Mouse (Mus musculus) heart, adult 8-10 months (tissue): ENCODE data around the gene Ptch1. TPM values are rescaled to one million over a fixed set of nuclear protein-coding genes. Genes with fewer than 3 reads are reported as not detected.

Source experiments
- DNase-seq: peaks from one replicate; pipeline ENCODE4 v3.0.0; 2022; ENCODE audit warnings: low spot score
- total RNA-seq, 4 experiments: library from RNA; stranded (reverse); gene quantifications; 2 replicates each; pipeline ENCODE4 v1.2.4; 2022

Gene Ptch1
- total RNA-seq = 10 to 100 TPM; 10.1 to 17.2 (median 13.6) TPM

GRCm38 (mm10) chr13:63573256-63573835 is at the start of gene Ptch1:
TSS of gene Ptch1 (minus strand) at chr13:63573598.
- DNase-seq = peak; percentile 22

- DNase-seq = no peak
These were observed 47.9 kb upstream of the Ptch1 start for GRCm38 (mm10) chr13:63621301-63621700.

DNA sequence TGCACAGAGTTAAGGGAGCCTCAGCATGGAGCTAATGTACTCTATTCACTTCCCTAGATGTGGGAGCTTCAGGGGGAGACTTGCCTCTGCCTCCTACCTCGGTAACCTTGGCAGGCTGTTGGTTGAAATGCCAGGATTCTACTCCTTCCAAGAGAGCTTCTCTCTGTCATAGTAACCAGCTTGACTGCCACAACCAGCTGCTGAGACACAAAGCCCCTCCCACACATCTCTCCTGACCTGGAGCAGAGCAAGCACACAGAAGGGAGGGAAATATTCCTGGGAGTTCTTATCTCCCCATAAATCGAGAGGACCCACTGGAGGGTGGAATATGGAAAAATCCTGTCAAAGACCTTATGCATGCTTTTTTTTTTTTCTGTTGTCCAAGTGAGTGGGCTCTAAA is 39.8 kb upstream of the Ptch1 start:
- DNase-seq = no peak

DNA sequence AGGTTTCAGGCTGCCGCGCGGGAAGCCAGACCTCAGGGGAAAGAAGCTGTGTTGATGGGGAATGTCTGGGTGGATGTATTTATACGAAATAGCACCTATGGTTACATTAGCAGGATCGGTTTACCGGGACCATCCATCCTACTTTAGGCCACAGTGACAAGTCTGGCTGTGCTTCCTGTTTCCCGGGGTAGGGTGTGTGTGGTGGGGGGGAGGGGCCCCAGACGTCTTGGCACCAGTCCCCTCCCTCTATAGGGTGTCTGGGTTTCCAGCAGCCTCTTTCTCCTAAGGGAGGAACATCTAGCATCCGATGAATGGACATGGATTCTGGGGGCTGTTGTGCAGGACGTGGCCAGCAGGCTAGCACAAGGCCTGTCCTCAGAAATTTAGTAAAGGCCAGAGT is 36.3 kb upstream of the Ptch1 start:
- no peak for DNase-seq

DNA sequence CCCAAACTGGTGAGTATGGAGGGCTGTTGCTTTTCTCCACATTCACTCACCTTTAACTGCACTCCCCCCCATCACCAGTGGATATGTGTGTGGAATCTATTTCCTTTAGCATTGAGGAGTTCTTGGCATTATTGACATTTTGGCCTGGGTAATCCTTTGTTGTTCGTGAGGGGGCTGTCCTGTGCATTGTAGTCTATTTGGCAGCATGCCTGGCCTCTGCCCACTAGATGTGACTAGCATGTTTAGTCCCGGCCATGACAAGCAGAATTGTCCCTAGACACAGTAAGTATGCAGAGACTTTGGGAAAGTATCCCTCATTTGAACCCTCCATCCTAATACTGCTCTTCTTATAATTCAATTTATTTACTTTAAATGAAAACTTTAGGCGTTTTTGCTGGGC is 24.2 kb upstream of the Ptch1 start:
- DNase-seq = no peak

DNA sequence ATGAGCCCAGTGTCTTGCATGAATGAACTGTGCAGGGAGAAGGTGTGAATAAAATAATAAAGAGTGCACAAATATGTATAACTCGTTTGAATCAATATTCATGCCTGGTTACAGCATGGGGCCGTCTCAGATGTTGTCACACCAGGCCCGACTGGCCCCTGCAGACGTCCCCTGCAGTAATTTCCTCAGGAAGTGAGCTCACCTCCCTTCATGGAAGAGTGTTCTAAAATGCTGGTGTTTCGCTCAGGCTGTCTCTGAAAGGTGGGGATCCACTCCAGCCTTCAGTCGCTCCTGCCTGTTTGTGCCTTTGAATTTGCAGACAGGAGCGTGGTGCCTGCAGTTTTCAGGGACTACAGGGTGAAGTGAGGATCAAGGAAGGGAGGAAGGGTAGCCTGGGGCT is 22.5 kb upstream of the Ptch1 start:
- peak; percentile 9 for DNase-seq

DNA sequence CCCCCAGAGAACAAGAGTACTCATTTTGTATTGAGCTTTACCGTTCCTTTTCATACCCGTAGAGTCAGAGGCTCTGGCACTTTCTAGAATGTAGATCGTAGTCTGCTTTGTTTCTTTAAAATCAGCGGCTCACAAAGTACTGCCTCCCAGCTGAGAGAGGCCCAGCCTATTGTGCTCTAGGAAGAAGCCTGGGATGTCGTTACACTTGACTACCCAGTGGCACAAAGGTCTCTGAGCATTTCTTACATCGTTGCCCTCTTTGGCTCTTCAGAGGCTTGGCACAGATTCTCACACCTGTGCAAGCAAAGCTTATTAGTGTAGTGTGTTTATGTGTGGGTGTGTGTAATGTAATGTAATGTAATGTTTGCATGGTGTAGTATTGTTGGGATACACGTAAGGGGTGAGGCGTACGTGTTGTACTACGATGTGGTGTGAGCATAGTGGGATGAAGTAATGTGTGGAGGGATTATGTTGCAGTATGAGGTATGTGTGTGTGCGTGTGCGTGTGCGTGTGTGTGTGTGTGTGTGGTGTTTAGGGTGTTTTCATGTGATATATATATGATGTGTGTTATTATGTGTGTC is 20.2 kb upstream of the Ptch1 start:
- no peak for DNase-seq

DNA sequence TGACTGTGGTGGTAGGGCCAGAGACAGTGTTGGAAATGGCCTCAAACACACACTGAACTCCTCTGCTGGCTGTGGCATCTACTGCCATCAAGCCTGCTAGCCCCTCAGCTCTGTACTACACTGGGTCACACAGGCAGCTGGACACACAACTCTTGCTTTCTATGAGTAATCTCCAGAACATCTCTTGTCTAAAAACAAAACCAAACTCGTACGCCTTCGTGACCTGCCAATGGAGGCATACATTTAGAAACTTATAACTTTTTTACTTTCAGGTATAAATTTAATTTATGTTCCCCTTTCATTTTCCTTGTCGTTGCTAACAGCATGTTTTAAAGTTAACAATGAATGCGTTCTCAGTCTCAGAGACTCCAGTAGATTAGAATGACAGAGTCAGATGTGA is 19.4 kb upstream of the Ptch1 start:
- no peak for DNase-seq

DNA sequence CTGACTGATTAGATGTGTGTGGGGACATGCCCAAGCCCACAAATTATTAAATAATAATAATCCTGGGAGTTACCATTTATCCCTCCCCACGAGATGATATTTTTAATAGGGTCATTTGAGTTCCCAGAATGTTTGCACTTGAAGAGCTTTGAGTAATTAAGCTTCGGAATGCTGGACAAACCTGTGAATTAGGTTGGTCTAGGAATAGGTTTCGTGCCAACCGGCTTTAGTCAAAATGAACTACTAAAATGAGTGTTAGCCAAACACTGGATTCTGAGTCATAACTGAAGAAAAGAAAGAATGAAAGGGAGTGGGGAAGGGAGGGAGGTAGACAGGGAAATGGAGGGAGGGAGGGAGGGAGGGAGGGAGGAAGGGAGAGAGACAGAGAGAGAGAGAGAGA is 1.2 kb upstream of the Ptch1 start:
- DNase-seq = no peak

DNA sequence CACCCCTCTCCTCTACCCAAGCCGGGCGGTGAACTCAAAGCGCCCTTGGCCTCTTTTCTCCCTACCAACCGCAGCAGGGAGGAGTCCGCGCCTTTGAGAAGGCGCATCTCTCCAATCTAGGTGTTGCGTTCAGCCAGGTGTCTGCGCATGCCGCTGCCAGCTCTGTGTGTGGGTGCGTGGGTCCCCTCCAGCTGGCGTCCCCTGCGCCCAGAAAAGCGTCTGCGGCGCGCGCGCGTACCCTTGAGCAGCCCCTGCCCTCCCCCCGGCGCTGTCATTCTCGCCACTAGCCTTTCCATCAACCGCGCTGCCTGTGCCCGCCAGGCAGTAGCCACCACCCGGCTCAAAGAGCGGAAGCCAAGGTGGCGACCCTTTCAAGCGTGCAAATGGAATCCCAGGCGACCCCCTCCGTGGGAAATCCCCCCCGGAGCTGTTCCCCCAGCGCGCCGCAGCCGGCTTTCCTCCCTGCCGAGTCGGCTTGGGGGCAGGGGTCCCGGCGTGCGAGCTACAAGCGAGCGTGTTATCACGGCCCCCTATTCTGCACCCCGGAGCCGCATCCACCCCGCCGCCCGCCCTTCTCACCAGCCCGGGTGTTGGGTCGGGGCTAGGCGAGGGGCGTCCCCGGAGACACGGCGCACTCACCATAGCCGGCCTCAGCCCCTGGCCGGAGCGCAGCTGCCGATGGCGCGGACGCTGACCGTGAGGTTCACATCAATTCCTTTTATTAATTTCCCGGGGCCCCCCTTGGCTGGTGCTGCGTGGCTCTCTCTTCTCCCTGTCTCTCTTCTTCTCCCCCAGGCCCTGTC is 744 bp downstream of the Ptch1 start:
- no peak for DNase-seq

DNA sequence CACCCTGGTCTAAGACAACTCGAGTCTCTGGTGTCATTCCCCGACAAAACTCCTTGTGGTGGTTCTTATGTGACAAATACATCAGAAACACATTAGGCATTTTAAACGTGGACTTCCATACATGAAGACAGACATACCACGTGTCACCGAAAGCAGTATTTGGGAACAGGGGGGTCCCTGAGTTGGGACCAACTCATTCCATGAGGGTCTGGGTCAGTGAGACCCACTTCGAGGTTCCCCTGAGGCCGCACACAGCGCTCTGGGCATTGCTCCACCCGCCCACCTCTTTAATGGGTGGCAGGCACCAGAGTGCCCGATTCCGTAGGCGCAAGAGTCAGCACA is 1.3 kb downstream of the Ptch1 start:
- DNase-seq = no peak

- DNase-seq = no peak
These were observed 2.9 kb downstream of the Ptch1 start for GRCm38 (mm10) chr13:63570456-63570855.

DNA sequence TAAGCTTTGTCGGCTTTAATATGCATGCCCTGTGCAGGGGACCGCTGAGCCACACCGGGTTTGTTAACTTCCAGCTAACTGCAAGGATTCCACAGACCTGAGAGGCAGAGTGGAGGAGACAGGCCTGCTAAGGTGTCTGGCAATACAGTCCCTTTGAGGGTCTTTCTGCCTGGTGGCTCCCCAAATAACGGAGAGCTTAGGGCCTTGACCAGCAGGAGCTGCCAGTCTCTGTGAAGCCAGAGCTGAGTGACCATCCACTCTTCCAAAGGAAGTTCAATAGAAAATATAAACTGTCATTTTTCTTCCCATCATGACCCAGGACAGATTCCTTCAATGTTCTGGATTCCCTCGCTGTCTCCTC is 4.0 kb downstream of the Ptch1 start:
- no peak for DNase-seq

GRCm38 (mm10) chr13:63568741-63569395 is 4.5 kb downstream of the Ptch1 start:
- DNase-seq = no peak

GRCm38 (mm10) chr13:63568306-63568705 is 5.1 kb downstream of the Ptch1 start:
- no peak for DNase-seq

DNA sequence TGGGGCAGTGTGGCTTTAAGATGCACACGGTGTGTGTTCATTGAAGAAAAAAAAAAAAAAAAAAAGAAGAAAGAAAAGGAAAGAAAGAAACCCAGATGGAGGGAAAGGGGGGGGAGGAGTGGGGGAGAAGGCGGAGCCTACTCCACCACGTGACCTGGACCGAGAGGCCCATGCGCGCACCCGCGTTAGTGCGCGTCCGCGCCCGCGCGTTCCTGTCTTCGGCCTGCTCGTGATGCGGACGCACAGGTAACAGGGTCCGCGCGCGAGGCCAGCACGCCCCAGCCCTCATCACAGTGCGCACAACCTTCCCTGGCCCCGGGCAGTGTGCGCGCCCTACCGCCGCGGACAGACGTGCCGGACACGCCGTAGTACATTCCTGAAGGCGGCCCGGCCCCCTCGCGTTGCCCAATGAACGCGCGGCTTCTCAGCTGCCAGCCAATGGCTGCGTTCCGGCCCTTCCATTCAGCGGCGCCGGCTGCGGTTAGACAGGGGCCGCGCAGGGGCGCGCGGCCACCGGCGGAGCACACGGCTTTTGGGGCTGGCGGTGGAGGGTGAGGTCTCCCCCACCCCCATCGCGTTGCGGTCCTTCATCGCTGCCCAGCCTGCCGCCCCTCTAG is 5.6 kb downstream of the Ptch1 start:
- peak; percentile 93 for DNase-seq

GRCm38 (mm10) chr13:63566018-63567015 is 7.1 kb downstream of the Ptch1 start:
- DNase-seq = peak; percentile 89

- no peak for DNase-seq
These were observed 7.9 kb downstream of the Ptch1 start for GRCm38 (mm10) chr13:63565320-63566017.

- DNase-seq = peak; percentile 84
These were observed 8.6 kb downstream of the Ptch1 start for GRCm38 (mm10) chr13:63564626-63565319.
